Mouse (Mus musculus) lung, postnatal 25 days (tissue): ENCODE measurements around the gene Wbp2.
"Not testable (repeated sequence)": the region's sequence is repeated elsewhere in the genome, so short reads cannot be mapped to it uniquely, and the experiment has no call there.

Experiments used
- DNase-seq: peaks from one replicate; pipeline ENCODE4 v3.0.0; 2022; ENCODE audit warnings: low spot score

The Wbp2 gene

GRCm38 (mm10) chr11:116109441-116110081 lies 22.8 kb upstream of the Wbp2 start:
- DNase-seq = no peak

GRCm38 (mm10) chr11:116108464-116109137 lies 21.8 kb upstream of the Wbp2 start:
- peak; percentile 61 for DNase-seq

- no peak for DNase-seq
Measured at GRCm38 (mm10) chr11:116107777-116108285, 21.0 kb upstream of the Wbp2 start.

GRCm38 (mm10) chr11:116106963-116107776 lies 20.4 kb upstream of the Wbp2 start:
- no peak for DNase-seq

- no peak for DNase-seq
Measured at GRCm38 (mm10) chr11:116106154-116106962, 19.6 kb upstream of the Wbp2 start.

- no peak for DNase-seq
Measured at GRCm38 (mm10) chr11:116105065-116105464, 18.3 kb upstream of the Wbp2 start.

GRCm38 (mm10) chr11:116104006-116104646 lies 17.3 kb upstream of the Wbp2 start:
- peak; percentile 79 for DNase-seq

GRCm38 (mm10) chr11:116103572-116103971 lies 16.8 kb upstream of the Wbp2 start:
- DNase-seq = no peak

GRCm38 (mm10) chr11:116102472-116102871 lies 15.7 kb upstream of the Wbp2 start:
- no peak for DNase-seq

GRCm38 (mm10) chr11:116101931-116102381 lies 15.2 kb upstream of the Wbp2 start:
- DNase-seq = no peak

GRCm38 (mm10) chr11:116100839-116101238 lies 14.0 kb upstream of the Wbp2 start:
- DNase-seq = no peak

- DNase-seq = peak; percentile 85
Measured at GRCm38 (mm10) chr11:116100385-116100784, 13.6 kb upstream of the Wbp2 start.

GRCm38 (mm10) chr11:116099462-116099861 lies 12.7 kb upstream of the Wbp2 start:
- no peak for DNase-seq

- DNase-seq = no peak
Measured at GRCm38 (mm10) chr11:116098711-116099460, 12.1 kb upstream of the Wbp2 start.

- DNase-seq = no peak
Measured at GRCm38 (mm10) chr11:116096213-116097108, 9.7 kb upstream of the Wbp2 start.

GRCm38 (mm10) chr11:116095573-116095972 lies 8.8 kb upstream of the Wbp2 start:
- DNase-seq = peak; percentile 76

- no peak for DNase-seq
Measured at GRCm38 (mm10) chr11:116093771-116094565, 7.2 kb upstream of the Wbp2 start.

- not testable (repeated sequence) for DNase-seq
Measured at GRCm38 (mm10) chr11:116092959-116093358, 6.2 kb upstream of the Wbp2 start.

GRCm38 (mm10) chr11:116091591-116091990 lies 4.8 kb upstream of the Wbp2 start:
- no peak for DNase-seq
